Mouse (Mus musculus) MEL-GATA-1-ER (cell line): ENCODE measurements around the gene Sfxn5.

ENCODE experiments used
- DNase-seq: peaks from one replicate; pipeline ENCODE4 v3.0.0-alpha.2; 2012; ENCODE audit warnings: low read depth; ENCODE audit errors: extremely low read depth

Gene Sfxn5

GRCm38 (mm10) chr6:85290869-85291824 is 42.1 kb downstream of the Sfxn5 start:
- DNase-seq, result no peak

- peak; percentile 33 for DNase-seq
These were observed 44.9 kb downstream of the Sfxn5 start for GRCm38 (mm10) chr6:85288193-85288857.

GRCm38 (mm10) chr6:85286283-85287047 is 46.8 kb downstream of the Sfxn5 start:
- DNase-seq, result no peak

- no peak for DNase-seq
These were observed 52.4 kb downstream of the Sfxn5 start for GRCm38 (mm10) chr6:85280871-85281270.

GRCm38 (mm10) chr6:85276571-85276970 is 56.7 kb downstream of the Sfxn5 start:
- DNase-seq, result no peak

GRCm38 (mm10) chr6:85272436-85272835 is 60.8 kb downstream of the Sfxn5 start:
- DNase-seq, result no peak

- DNase-seq, result no peak
These were observed 67.2 kb downstream of the Sfxn5 start for GRCm38 (mm10) chr6:85266060-85266459.

- DNase-seq, result no peak
These were observed 68.2 kb downstream of the Sfxn5 start for GRCm38 (mm10) chr6:85264982-85265518.

- DNase-seq, result no peak
These were observed 70.2 kb downstream of the Sfxn5 start for GRCm38 (mm10) chr6:85262865-85263515.

- DNase-seq, result no peak
These were observed 74.1 kb downstream of the Sfxn5 start for GRCm38 (mm10) chr6:85259094-85259630.

- no peak for DNase-seq
These were observed 77.6 kb downstream of the Sfxn5 start for GRCm38 (mm10) chr6:85255578-85255977.

- DNase-seq, result no peak
These were observed 79.2 kb downstream of the Sfxn5 start for GRCm38 (mm10) chr6:85253994-85254541.

GRCm38 (mm10) chr6:85253275-85253674 is 79.9 kb downstream of the Sfxn5 start:
- no peak for DNase-seq

GRCm38 (mm10) chr6:85252251-85253058 is 80.8 kb downstream of the Sfxn5 start:
- DNase-seq, result no peak

- no peak for DNase-seq
These were observed 82.4 kb downstream of the Sfxn5 start for GRCm38 (mm10) chr6:85250811-85251241.

- no peak for DNase-seq
These were observed 83.4 kb downstream of the Sfxn5 start for GRCm38 (mm10) chr6:85249821-85250220.

- no peak for DNase-seq
These were observed 94.2 kb downstream of the Sfxn5 start for GRCm38 (mm10) chr6:85239044-85239489.

- no peak for DNase-seq
These were observed 95.5 kb downstream of the Sfxn5 start for GRCm38 (mm10) chr6:85237595-85238337.

- peak; percentile 4 for DNase-seq
These were observed 96.2 kb downstream of the Sfxn5 start for GRCm38 (mm10) chr6:85237001-85237400.
